Mouse (Mus musculus): ENCODE data around the gene Abt1. TPM values are rescaled to one million over a fixed set of nuclear protein-coding genes. Genes with fewer than 3 reads are reported as not detected.

Abt1 gene
- polyA plus RNA-seq, 1 experiment from 2014 or later, result 8.1 TPM

DNA sequence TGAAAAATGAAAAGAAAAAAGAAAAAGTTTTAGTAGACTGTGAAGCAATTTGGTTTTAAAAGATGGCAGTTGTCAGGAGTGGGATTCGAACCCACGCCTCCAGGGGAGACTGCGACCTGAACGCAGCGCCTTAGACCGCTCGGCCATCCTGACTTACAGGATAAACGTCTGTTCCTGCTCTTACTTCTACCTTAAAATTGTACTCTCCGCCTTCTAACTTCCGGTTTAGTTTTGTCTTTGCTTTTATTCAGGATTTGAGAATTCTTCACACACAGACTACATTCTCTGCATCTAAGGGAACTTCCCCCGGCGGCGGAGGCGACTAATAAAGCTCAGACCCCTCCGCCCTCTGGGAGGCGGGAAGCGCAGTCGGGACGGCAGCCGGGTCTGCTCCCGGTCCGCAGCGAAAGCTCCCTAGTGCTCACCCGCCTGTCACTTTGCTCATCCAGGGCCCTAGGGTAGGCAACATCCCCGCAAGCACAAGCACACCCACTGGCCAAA is 29.7 kb upstream of the Abt1 start:
- Histone ChIP-seq H3K27ac (peak overlapping the region; percentile 91), H3K36me3 (no peaks in the 10 kb centered on the region), H3K27me3 (no peaks in the 10 kb centered on the region), H3K4me2 (peak overlapping the region; percentile 58), H3K4me1 (replicated peaks) (no peaks in the 10 kb centered on the region), H3K9me3 (replicated peaks) (no peaks in the 10 kb centered on the region), H3K9ac (peak overlapping the region; percentile 73), H3K4me3 (peak overlapping the region; percentile 75)
- under 1% methylated on average over 25 of the region's 25 CpGs for WGBS
- ATAC-seq (replicated peaks; ENCODE audit: insufficient number of reproducible peaks, insufficient read depth, low FRiP score, low read depth), result peak; percentile 75

GRCm38 (mm10) chr13:23450398-23450797 is 26.7 kb upstream of the Abt1 start:
- no peaks in the 10 kb centered on the region for H3K27me3 ChIP-seq
- peak overlapping the region; percentile 33; the same call in 1 of the 2 replicates for H3K27ac ChIP-seq
- no peak for ATAC-seq (replicated peaks; ENCODE audit: insufficient number of reproducible peaks, insufficient read depth, low FRiP score, low read depth)

GRCm38 (mm10) chr13:23449235-23450095 is 25.8 kb upstream of the Abt1 start:
- peak overlapping the region; percentile 76 for H3K4me2 ChIP-seq
- ATAC-seq (replicated peaks; ENCODE audit: insufficient number of reproducible peaks, insufficient read depth, low FRiP score, low read depth), result no peak
- H3K4me1 ChIP-seq (replicated peaks), result peaks cover under 1% of the 10 kb centered on the region; the same call in 1 of the 2 replicates
- peak overlapping the region; percentile 54 for H3K27ac ChIP-seq
- H3K9ac ChIP-seq, result peak overlapping the region; percentile 52
- H3K9me3 ChIP-seq (replicated peaks), result no peaks in the 10 kb centered on the region
- under 1% methylated on average over 24 of the region's 24 CpGs for WGBS
- H3K4me3 ChIP-seq, result peak overlapping the region; percentile 61
- no peaks in the 10 kb centered on the region for H3K36me3 ChIP-seq
- H3K27me3 ChIP-seq, result no peaks in the 10 kb centered on the region

More at GRCm38 (mm10) chr13:23450398-23450797, 26.7 kb upstream of the Abt1 start:
- under 1% methylated on average over 15 of the region's 15 CpGs for WGBS
- Histone ChIP-seq H3K4me2 (peak overlapping the region; percentile 76), H3K4me1 (replicated peaks) (no peaks in the 10 kb centered on the region), H3K9me3 (replicated peaks) (no peaks in the 10 kb centered on the region), H3K36me3 (no peaks in the 10 kb centered on the region), H3K9ac (peak overlapping the region; percentile 52), H3K4me3 (peak overlapping the region; percentile 61)

GRCm38 (mm10) chr13:23448758-23449157 is 25.1 kb upstream of the Abt1 start:
- Histone ChIP-seq H3K27me3 (no peaks in the 10 kb centered on the region), H3K9me3 (replicated peaks) (no peaks in the 10 kb centered on the region), H3K4me3 (peak overlapping the region; percentile 61), H3K27ac (peak overlapping the region; percentile 54; the same call in 1 of the 2 replicates), H3K4me1 (replicated peaks) (peaks cover 2% of the 10 kb centered on the region; the same call in 1 of the 2 replicates), H3K9ac (no peak overlapping the region), H3K4me2 (peak overlapping the region; percentile 76), H3K36me3 (no peaks in the 10 kb centered on the region)
- WGBS, result 50% methylated on average over 3 of the region's 3 CpGs
- no peak for ATAC-seq (replicated peaks; ENCODE audit: insufficient number of reproducible peaks, insufficient read depth, low FRiP score, low read depth)

DNA sequence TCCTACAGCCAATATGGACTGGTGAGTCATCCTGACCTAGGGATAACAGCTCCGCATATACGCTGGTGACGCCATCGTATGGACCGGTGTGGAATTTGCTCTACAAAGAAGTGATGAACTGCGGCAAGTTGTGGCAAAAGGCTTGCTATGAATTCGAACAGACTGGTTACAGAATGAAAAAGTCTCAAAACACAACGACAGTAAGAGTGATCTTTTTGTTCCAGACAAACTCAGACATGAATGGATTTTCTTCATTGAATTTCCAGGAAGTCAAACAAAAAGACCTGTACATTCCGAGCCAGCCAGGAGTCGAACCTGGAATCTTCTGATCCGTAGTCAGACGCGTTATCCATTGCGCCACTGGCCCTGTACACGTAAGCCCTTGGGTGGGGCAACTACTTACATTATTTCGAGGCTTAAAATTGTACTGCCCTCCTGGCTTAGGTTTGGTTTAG is 22.9 kb upstream of the Abt1 start:
- Histone ChIP-seq H3K9ac (peak overlapping the region; percentile 56; the same call in 1 of the 2 replicates), H3K27ac (peak overlapping the region; percentile 94), H3K4me2 (peak overlapping the region; percentile 78), H3K27me3 (no peaks in the 10 kb centered on the region), H3K4me3 (peak overlapping the region; percentile 63), H3K9me3 (replicated peaks) (no peaks in the 10 kb centered on the region), H3K36me3 (no peaks in the 10 kb centered on the region), H3K4me1 (replicated peaks) (peaks cover 5% of the 10 kb centered on the region; the same call in 1 of the 2 replicates)
- ATAC-seq (replicated peaks; ENCODE audit: insufficient number of reproducible peaks, insufficient read depth, low FRiP score, low read depth), result 0 out of 2 replicates have a peak, but pooled peaks have one; percentile 28
- under 1% methylated on average over 16 of the region's 16 CpGs for WGBS

DNA sequence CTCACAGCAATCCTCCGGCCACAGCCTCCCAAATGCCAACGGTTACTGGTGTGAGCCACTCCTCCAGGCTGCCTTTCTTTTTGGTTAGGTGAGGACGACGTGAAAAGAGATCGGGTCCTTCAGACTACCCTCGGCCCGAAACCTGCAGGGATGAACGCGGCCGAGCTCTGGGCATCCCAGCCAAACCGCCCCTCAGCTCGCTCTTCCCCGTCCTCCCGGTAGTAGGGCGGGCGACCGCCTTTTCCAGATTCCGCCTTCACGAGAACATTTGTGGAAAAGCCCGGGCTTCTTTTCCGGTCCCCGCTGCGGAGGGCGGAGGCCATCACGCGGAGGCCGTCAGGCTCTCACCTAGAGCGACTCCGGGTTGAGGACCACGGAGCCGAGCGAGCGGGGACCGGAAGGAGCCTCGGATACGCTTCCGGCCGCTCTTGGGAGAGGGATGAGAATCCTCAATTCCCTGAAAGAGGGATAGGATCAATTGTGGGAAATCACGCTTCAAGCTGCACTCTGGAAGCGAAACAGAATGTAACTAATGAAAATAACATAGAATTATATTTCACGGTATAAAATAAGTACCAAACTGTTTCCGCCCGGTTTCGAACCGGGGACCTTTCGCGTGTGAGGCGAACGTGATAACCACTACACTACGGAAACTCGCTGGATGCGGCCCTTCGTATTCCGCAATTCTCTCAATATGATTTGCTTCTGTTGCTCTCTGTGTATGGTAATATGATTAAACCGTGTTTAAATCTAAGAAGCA is 22.1 kb upstream of the Abt1 start:
- ATAC-seq (replicated peaks; ENCODE audit: insufficient number of reproducible peaks, insufficient read depth, low FRiP score, low read depth), result peak; percentile 91
- peak overlapping the region; percentile 78 for H3K4me2 ChIP-seq

DNA sequence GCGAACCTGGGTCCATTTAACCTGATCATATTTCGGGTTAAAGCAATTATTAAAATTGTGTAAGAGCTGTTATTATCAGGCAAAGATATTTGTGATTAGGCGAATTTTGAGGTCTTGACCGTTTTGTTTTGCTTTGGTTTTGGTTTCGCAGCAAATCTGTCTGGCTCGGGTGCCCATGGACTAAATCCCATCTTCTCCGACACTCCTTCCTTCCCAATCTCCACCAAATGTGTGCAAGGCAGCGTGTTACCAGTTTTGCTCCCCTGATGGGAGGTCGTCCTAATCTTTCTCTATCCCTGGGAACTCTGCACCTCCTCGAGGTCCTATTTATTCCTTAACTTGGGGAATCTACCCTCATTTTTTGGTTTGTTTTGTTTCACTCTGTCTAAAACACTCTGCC is 21.5 kb upstream of the Abt1 start:
- 6% methylated on average over 10 of the region's 10 CpGs for WGBS
- H3K27ac ChIP-seq, result peak overlapping the region; percentile 94
- H3K27me3 ChIP-seq, result no peaks in the 10 kb centered on the region
- H3K4me1 ChIP-seq (replicated peaks), result peaks cover 5% of the 10 kb centered on the region; the same call in 1 of the 2 replicates
- no peak for ATAC-seq (replicated peaks; ENCODE audit: insufficient number of reproducible peaks, insufficient read depth, low FRiP score, low read depth)
- peak overlapping the region; percentile 69 for H3K9ac ChIP-seq
- no peaks in the 10 kb centered on the region for H3K9me3 ChIP-seq (replicated peaks)
- peak overlapping the region; percentile 78 for H3K4me2 ChIP-seq
- peak overlapping the region; percentile 63 for H3K4me3 ChIP-seq
- H3K36me3 ChIP-seq, result no peaks in the 10 kb centered on the region

More for the DNA sequence above, 22.1 kb upstream of the Abt1 start:
- peak overlapping the region; percentile 69 for H3K9ac ChIP-seq
- no peaks in the 10 kb centered on the region for H3K27me3 ChIP-seq
- H3K27ac ChIP-seq, result peak overlapping the region; percentile 94
- peaks cover 5% of the 10 kb centered on the region; the same call in 1 of the 2 replicates for H3K4me1 ChIP-seq (replicated peaks)
- under 1% methylated on average over 55 of the region's 55 CpGs for WGBS
- no peaks in the 10 kb centered on the region for H3K9me3 ChIP-seq (replicated peaks)
- peak overlapping the region; percentile 63 for H3K4me3 ChIP-seq
- no peaks in the 10 kb centered on the region for H3K36me3 ChIP-seq

DNA sequence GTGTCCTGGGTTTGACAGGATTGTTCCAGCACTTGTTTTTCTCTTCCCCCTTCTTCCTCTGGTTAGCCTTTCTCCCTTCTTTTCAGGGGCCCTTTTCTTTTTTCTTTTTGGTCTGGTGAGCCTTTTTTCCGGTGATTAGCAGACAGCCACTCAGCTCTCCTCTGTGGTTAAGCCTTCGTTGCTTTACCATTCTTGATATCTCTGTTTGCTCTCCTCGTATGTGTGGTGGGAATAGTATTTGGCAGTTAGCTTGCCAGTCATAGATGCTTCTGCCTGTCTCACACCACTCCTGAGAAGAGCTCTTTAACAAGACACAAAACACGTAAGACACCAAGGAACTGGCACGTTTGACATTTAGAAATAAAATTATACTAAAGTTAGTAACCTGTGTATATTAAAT is 20.8 kb upstream of the Abt1 start:
- ATAC-seq (replicated peaks; ENCODE audit: insufficient number of reproducible peaks, insufficient read depth, low FRiP score, low read depth), result no peak
- Histone ChIP-seq H3K4me2 (peak overlapping the region; percentile 78; the same call in 1 of the 2 replicates), H3K36me3 (no peaks in the 10 kb centered on the region), H3K9me3 (replicated peaks) (no peaks in the 10 kb centered on the region), H3K4me3 (no peak overlapping the region), H3K27me3 (no peaks in the 10 kb centered on the region), H3K27ac (0 out of 2 replicates have a peak overlapping the region, but pooled peaks have one; percentile 38), H3K9ac (no peak overlapping the region), H3K4me1 (replicated peaks) (peaks cover 5% of the 10 kb centered on the region; the same call in 1 of the 2 replicates)
- 57% methylated on average over 5 of the region's 5 CpGs for WGBS

DNA sequence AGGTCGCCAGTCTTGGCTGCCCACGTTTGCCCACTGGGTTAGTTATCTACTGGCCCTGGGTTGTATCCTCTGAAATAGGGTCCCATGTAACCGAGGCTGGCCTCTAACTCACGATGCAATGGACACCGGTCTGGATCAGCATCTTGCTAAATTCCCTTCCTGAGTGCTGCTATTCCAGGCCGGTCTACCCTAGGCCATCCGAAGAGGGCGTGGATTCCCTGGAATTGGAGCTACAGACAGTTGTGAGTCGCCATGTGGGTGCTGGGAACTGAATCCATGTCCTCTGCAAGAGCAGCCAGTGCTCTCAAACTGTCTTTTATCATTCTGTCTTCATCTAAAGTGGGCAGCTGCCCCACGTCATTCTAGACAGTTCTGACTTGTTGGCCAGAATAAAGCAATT is 16.2 kb upstream of the Abt1 start:
- H3K4me2 ChIP-seq, result no peak overlapping the region
- 65% methylated on average over 10 of the region's 10 CpGs for WGBS
- no peak overlapping the region for H3K27ac ChIP-seq
- ATAC-seq (replicated peaks; ENCODE audit: insufficient number of reproducible peaks, insufficient read depth, low FRiP score, low read depth), result no peak
- H3K9ac ChIP-seq, result no peak overlapping the region
- H3K4me3 ChIP-seq, result no peak overlapping the region
- H3K27me3 ChIP-seq, result no peaks in the 10 kb centered on the region
- no peaks in the 10 kb centered on the region for H3K36me3 ChIP-seq
- peaks cover 8% of the 10 kb centered on the region for H3K4me1 ChIP-seq (replicated peaks)
- no peaks in the 10 kb centered on the region for H3K9me3 ChIP-seq (replicated peaks)

- Histone ChIP-seq H3K36me3 (no peaks in the 10 kb centered on the region), H3K27ac (peak overlapping the region; percentile 54), H3K9ac (peak overlapping the region; percentile 36; the same call in 1 of the 2 replicates), H3K9me3 (replicated peaks) (no peaks in the 10 kb centered on the region), H3K27me3 (no peaks in the 10 kb centered on the region), H3K4me1 (replicated peaks) (peaks cover 11% of the 10 kb centered on the region), H3K4me2 (peak overlapping the region; percentile 65), H3K4me3 (peak overlapping the region; percentile 55)
- ATAC-seq (replicated peaks; ENCODE audit: insufficient number of reproducible peaks, insufficient read depth, low FRiP score, low read depth), result no peak
- WGBS, result under 1% methylated on average over 7 of the region's 7 CpGs
Observed at GRCm38 (mm10) chr13:23438521-23438920, 14.9 kb upstream of the Abt1 start.

GRCm38 (mm10) chr13:23437908-23438307 is 14.2 kb upstream of the Abt1 start:
- H3K27me3 ChIP-seq, result no peaks in the 10 kb centered on the region
- no peaks in the 10 kb centered on the region for H3K9me3 ChIP-seq (replicated peaks)
- peak overlapping the region; percentile 82 for H3K27ac ChIP-seq
- H3K9ac ChIP-seq, result peak overlapping the region; percentile 68
- ATAC-seq (replicated peaks; ENCODE audit: insufficient number of reproducible peaks, insufficient read depth, low FRiP score, low read depth), result peak; percentile 73
- peaks cover 14% of the 10 kb centered on the region for H3K4me1 ChIP-seq (replicated peaks)
- H3K4me2 ChIP-seq, result peak overlapping the region; percentile 65
- no peaks in the 10 kb centered on the region for H3K36me3 ChIP-seq
- H3K4me3 ChIP-seq, result peak overlapping the region; percentile 55
- under 1% methylated on average over 17 of the region's 17 CpGs for WGBS
